Mouse (Mus musculus) CH12.LX (cell line): ENCODE data around the gene Zkscan14. TPM values are rescaled to one million over a fixed set of nuclear protein-coding genes. Genes with fewer than 3 reads are reported as not detected.

ENCODE experiments used
- DNase-seq: peaks from one replicate; pipeline ENCODE4 v3.0.0-alpha.2; 2013; ENCODE audit errors: extremely low read depth
- H3K27ac ChIP-seq: 2 replicates; pipeline ENCODE4 v1.5.1; 2012; ENCODE audit warnings: low read depth, mild to moderate bottlenecking, control low read depth, moderate library complexity; ENCODE audit not compliant: insufficient read depth
- H3K27me3 ChIP-seq: replicated peaks from 2 replicates; pipeline ENCODE3; 2012; ENCODE audit warnings: inconsistent platforms
- H3K36me3 ChIP-seq, 2 experiments: replicated peaks in 1 of 2; 2 replicates each; pipeline versions ENCODE3 to v1.6.1; 2012; ENCODE audit warnings: inconsistent platforms in 1 of 2, low read length in 1 of 2, mild to moderate bottlenecking in 1 of 2, mixed read lengths in 1 of 2, moderate library complexity in 1 of 2; ENCODE audit not compliant: control insufficient read depth in 1 of 2, insufficient read depth in 1 of 2
- H3K4me1 ChIP-seq, 2 experiments: 2 replicates each; pipeline ENCODE4 v1.6.1; 2012; ENCODE audit warnings: inconsistent platforms in 1 of 2, moderate library complexity in 1 of 2; ENCODE audit not compliant: insufficient read depth in 2 of 2, control insufficient read depth in 1 of 2
- H3K4me2 ChIP-seq: 2 replicates; pipeline ENCODE4 v1.6.1; 2012; ENCODE audit warnings: low read depth, mild to moderate bottlenecking, control low read depth; ENCODE audit not compliant: poor library complexity, insufficient read depth, severe bottlenecking
- H3K4me3 ChIP-seq, 3 experiments: fragments of 150-350 bp in 1 of 3; sonication (generic) in 1 of 3; replicated peaks in 1 of 3; 2 replicates each; pipeline versions ENCODE3 to v1.5.1; 2011 to 2012; ENCODE audit warnings: low read depth in 2 of 3, low read length in 2 of 3, mild to moderate bottlenecking in 2 of 3, moderate library complexity in 2 of 3, control low read depth in 1 of 3, improper control_type of control experiment in 1 of 3, inconsistent platforms in 1 of 3, mixed read lengths in 1 of 3; ENCODE audit not compliant: poor library complexity in 1 of 3
- H3K79me2 ChIP-seq: replicated peaks from 2 replicates; pipeline ENCODE4 v1.6.1; 2012; ENCODE audit warnings: mild to moderate bottlenecking, moderate library complexity; ENCODE audit not compliant: control insufficient read depth, poor library complexity, insufficient read depth, severe bottlenecking; ENCODE audit errors: extremely low read depth
- H3K9ac ChIP-seq: 2 replicates; pipeline ENCODE4 v1.6.1; 2012; ENCODE audit warnings: low read depth, mild to moderate bottlenecking, control low read depth, moderate library complexity; ENCODE audit not compliant: insufficient read depth
- H3K9me3 ChIP-seq: replicated peaks from 2 replicates; pipeline ENCODE3; 2012; ENCODE audit warnings: low read length, inconsistent platforms, mixed read lengths
- CHD1 ChIP-seq: IDR thresholded peaks from 2 replicates; pipeline ENCODE4 v1.6.1; 2012; ENCODE audit warnings: low read depth, low read length, improper control_type of control experiment, inconsistent platforms
- CHD2 ChIP-seq: IDR thresholded peaks from 2 replicates; pipeline ENCODE4 v1.6.1; 2011; ENCODE audit warnings: low read length, improper control_type of control experiment
- CTCF ChIP-seq, 2 experiments: IDR thresholded peaks in 1 of 2; conservative IDR thresholded peaks in 1 of 2; 2 replicates each; pipeline ENCODE4 v1.5.1; 2011 to 2012; ENCODE audit warnings: low read depth in 2 of 2, low read length in 2 of 2, improper control_type of control experiment in 1 of 2, inconsistent platforms in 1 of 2, mild to moderate bottlenecking in 1 of 2, moderate library complexity in 1 of 2
- ELF1 ChIP-seq: IDR thresholded peaks from 2 replicates; pipeline ENCODE4 v1.6.1; 2014; ENCODE audit warnings: low read depth, mild to moderate bottlenecking, inconsistent platforms, low read length, improper control_type of control experiment
- EP300 ChIP-seq: IDR thresholded peaks from 2 replicates; pipeline ENCODE4 v1.6.1; 2011; ENCODE audit warnings: low read length, improper control_type of control experiment
- GABPA ChIP-seq: IDR thresholded peaks from 2 replicates; pipeline ENCODE4 v1.6.1; 2012; ENCODE audit warnings: low read depth, low read length, improper control_type of control experiment, inconsistent platforms; ENCODE audit not compliant: insufficient replicate concordance
- MAFK ChIP-seq: IDR thresholded peaks from 2 replicates; pipeline ENCODE4 v1.6.1; 2011; ENCODE audit warnings: low read length, improper control_type of control experiment; ENCODE audit not compliant: insufficient replicate concordance
- MAX ChIP-seq: IDR thresholded peaks from 2 replicates; pipeline ENCODE4 v1.6.1; 2011; ENCODE audit warnings: low read length, improper control_type of control experiment
- MAZ ChIP-seq: IDR thresholded peaks from 2 replicates; pipeline ENCODE4 v1.6.1; 2012; ENCODE audit warnings: low read depth, mild to moderate bottlenecking, inconsistent platforms, low read length, improper control_type of control experiment, moderate library complexity
- MXI1 ChIP-seq: IDR thresholded peaks from 2 replicates; pipeline ENCODE4 v1.6.1; 2011; ENCODE audit warnings: mild to moderate bottlenecking, low read depth, low read length, improper control_type of control experiment
- NELFE ChIP-seq: IDR thresholded peaks from 2 replicates; pipeline ENCODE4 v1.6.1; 2011; ENCODE audit warnings: low read depth, low read length, improper control_type of control experiment
- PAX5 ChIP-seq: IDR thresholded peaks from 2 replicates; pipeline ENCODE4 v1.6.1; 2012; ENCODE audit warnings: low read length, inconsistent platforms, mixed read lengths
- POLR2A ChIP-seq: IDR thresholded peaks from 2 replicates; pipeline ENCODE4 v1.6.1; 2011; ENCODE audit warnings: low read depth, mild to moderate bottlenecking, improper control_type of control experiment, low read length
- POLR2AphosphoS2 ChIP-seq: IDR thresholded peaks from 2 replicates; pipeline ENCODE4 v1.6.1; 2011; ENCODE audit warnings: low read depth, low read length, improper control_type of control experiment
- RAD21 ChIP-seq: IDR thresholded peaks from 2 replicates; pipeline ENCODE4 v1.6.1; 2011; ENCODE audit warnings: low read depth, mild to moderate bottlenecking, low read length, improper control_type of control experiment, moderate library complexity
- TCF12 ChIP-seq: IDR thresholded peaks from 2 replicates; pipeline ENCODE4 v1.6.1; 2014; ENCODE audit warnings: low read depth, mild to moderate bottlenecking, inconsistent platforms, low read length, improper control_type of control experiment
- USF1 ChIP-seq: IDR thresholded peaks from 2 replicates; pipeline ENCODE4 v1.6.1; 2014; ENCODE audit warnings: low read depth, mild to moderate bottlenecking, inconsistent platforms, low read length, improper control_type of control experiment
- USF2 ChIP-seq: conservative IDR thresholded peaks from 2 replicates; pipeline ENCODE4 v1.6.1; 2011; ENCODE audit warnings: low read depth, low read length, improper control_type of control experiment
- ZC3H11A ChIP-seq: IDR thresholded peaks from 2 replicates; pipeline ENCODE4 v1.6.1; 2012; ENCODE audit warnings: low read depth, mild to moderate bottlenecking, inconsistent platforms, low read length, improper control_type of control experiment
- ZKSCAN1 ChIP-seq: IDR thresholded peaks from 2 replicates; pipeline ENCODE4 v1.6.1; 2012; ENCODE audit warnings: low read depth, inconsistent platforms, low read length, improper control_type of control experiment, borderline replicate concordance
- ZMIZ1 ChIP-seq: IDR thresholded peaks from 2 replicates; pipeline ENCODE4 v1.6.1; 2012; ENCODE audit warnings: low read depth, mild to moderate bottlenecking, inconsistent platforms, low read length, improper control_type of control experiment
- dilution Hi-C: fragments of 300-500 bp; cut with MboI; formaldehyde crosslinking; loops from 2 replicates; pipeline ENCODE4 v1.14.3; 2020; ENCODE audit warnings: low sequenced_read_pairs; ENCODE audit not compliant: extremely low pct_unique_long_range_greater_than_20kb, extremely low pct_ligation_motif_present
- in situ Hi-C: fragments of 300-500 bp; cut with MboI; formaldehyde crosslinking; loops from 3 replicates; pipeline ENCODE4 v1.14.3; 2019; ENCODE audit warnings: low sequenced_read_pairs, low pct_ligation_motif_present, low pct_unique_long_range_greater_than_20kb, mixed read lengths
- polyA plus RNA-seq: library from polyadenylated mRNA; unstranded; fragments of >175 nt; gene quantifications from 2 replicates; pipeline ENCODE4 v1.2.1, GENCODE M21; 2012; ENCODE audit warnings: low read depth; ENCODE audit not compliant: insufficient read length
- total RNA-seq, 2 experiments: library from RNA; depleted of rRNA; stranded (reverse); fragments of 300-350 nt in 1 of 2; fragments of >200 nt in 1 of 2; gene quantifications; 2 replicates each; pipeline ENCODE4 v1.2.3; 2012 to 2014

Zkscan14 gene
- total and polyA plus RNA-seq, 3 experiments, result 10.1 to 12.1 (median 10.7) TPM

GRCm38 (mm10) chr5:145218206-145218605 lies 16.5 kb upstream of the Zkscan14 start:
- H3K9me3 ChIP-seq, result no peaks in the 10 kb centered on the region
- H3K4me2 ChIP-seq, result no peak overlapping the region
- no peak overlapping the region for H3K4me3 ChIP-seq
- TF ChIP-seq ZMIZ1, result no peak
- TF ChIP-seq CTCF (conservative IDR thresholded peaks at IDR 0.05 in 1 of 2, IDR thresholded peaks at IDR 0.05 in 1 of 2; ENCODE audit: low read depth in 2 of 2, low read length in 2 of 2), result no peak
- no peak for TF ChIP-seq EP300
- no peak for TF ChIP-seq RAD21
- TF ChIP-seq CHD1, result no peak
- TF ChIP-seq, all 38 proteins: peak for 0
- no peaks in the 10 kb centered on the region for H3K27me3 ChIP-seq
- no peak overlapping the region for H3K9ac ChIP-seq
- in situ Hi-C loops, result no loop called here
- no peaks in the 10 kb centered on the region for H3K79me2 ChIP-seq
- H3K36me3 ChIP-seq, result peaks cover 29 to 68% of the 10 kb centered on the region in 2 experiments
- no peak overlapping the region for H3K27ac ChIP-seq
- dilution Hi-C loops, result no loop called here
- no peaks in the 10 kb centered on the region for H3K4me1 ChIP-seq
- no peak for DNase-seq

- H3K27me3 ChIP-seq, result no peaks in the 10 kb centered on the region
- peaks cover 29 to 70% of the 10 kb centered on the region in 2 experiments for H3K36me3 ChIP-seq
- dilution Hi-C loops (no loop called here), in situ Hi-C loops (no loop called here)
- H3K79me2 ChIP-seq, result no peaks in the 10 kb centered on the region
- no peak overlapping the region for H3K27ac ChIP-seq
- no peak for DNase-seq
- no peaks in the 10 kb centered on the region for H3K4me1 ChIP-seq
- no peaks in the 10 kb centered on the region for H3K9me3 ChIP-seq
- TF ChIP-seq GABPA (no peak), CTCF (conservative IDR thresholded peaks at IDR 0.05 in 1 of 2, IDR thresholded peaks at IDR 0.05 in 1 of 2; ENCODE audit: low read depth in 2 of 2, low read length in 2 of 2) (no peak), MAZ (no peak), MAFK (no peak), PAX5 (no peak), NELFE (no peak), POLR2AphosphoS2 (no peak), MAX (no peak), POLR2A (no peak), ELF1 (no peak), ZC3H11A (no peak), CHD1 (no peak), USF1 (no peak), USF2 (no peak), TCF12 (no peak), MXI1 (no peak), ZKSCAN1 (no peak), CHD2 (no peak)
- H3K4me3 ChIP-seq, result no peak overlapping the region
- H3K9ac ChIP-seq, result no peak overlapping the region
- H3K4me2 ChIP-seq, result no peak overlapping the region
These were observed 16.1 kb upstream of the Zkscan14 start for GRCm38 (mm10) chr5:145217746-145218145.
